Mouse (Mus musculus): ENCODE data around the gene Mgst1. TPM values are rescaled to one million over a fixed set of nuclear protein-coding genes. Genes with fewer than 3 reads are reported as not detected.

The Mgst1 gene
- total and polyA plus RNA-seq, 3 experiments = not detected

GRCm38 (mm10) chr6:138143450-138143849 is 3.3 kb downstream of the Mgst1 start:
- no peak for TF ChIP-seq TAL1 (conservative IDR thresholded peaks at IDR 0.05; ENCODE audit: low read depth, low read length)
- no peak for TF ChIP-seq GATA1 (IDR thresholded peaks at IDR 0.05; ENCODE audit: borderline replicate concordance, low read length)
- no peak for TF ChIP-seq GATA2 (IDR thresholded peaks at IDR 0.05; ENCODE audit: borderline replicate concordance, low read depth, low read length)
- Histone ChIP-seq H3K4me1 (ENCODE audit: insufficient read depth, low read depth, low read length) (no peaks in the 10 kb centered on the region), H3K9me3 (replicated peaks) (peaks cover 49% of the 10 kb centered on the region), H3K27me3 (ENCODE audit: insufficient read depth, low read length) (no peaks in the 10 kb centered on the region), H3K4me3 (ENCODE audit: low read depth, low read length) (no peak overlapping the region), H3K36me3 (replicated peaks) (no peaks in the 10 kb centered on the region)
- ATAC-seq (ENCODE audit: extremely low read depth, insufficient number of reproducible peaks, low FRiP score, poor library complexity, severe bottlenecking) (no peak), DNase-seq (ENCODE audit: low spot score) (no peak)

DNA sequence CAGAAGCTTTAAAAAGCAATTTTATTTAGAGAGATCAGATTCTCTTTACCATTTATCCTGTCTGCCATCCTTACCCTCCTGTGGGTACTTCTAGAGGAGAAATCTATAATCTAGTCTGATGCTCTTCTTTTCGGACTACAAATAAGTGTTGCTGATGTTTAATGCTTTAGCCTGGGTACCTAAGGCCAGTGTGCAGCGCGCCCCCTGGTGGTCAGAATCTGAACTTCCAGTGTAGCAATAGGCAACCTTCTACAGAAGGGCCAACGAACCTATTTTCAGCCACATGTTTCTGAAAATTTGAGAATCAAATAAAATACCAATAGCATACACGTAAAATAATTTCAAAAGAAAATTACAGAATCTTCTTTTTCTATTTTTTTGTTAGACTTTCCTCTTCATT is 13.0 kb downstream of the Mgst1 start:
- DNase-seq (ENCODE audit: low spot score) (no peak), ATAC-seq (ENCODE audit: extremely low read depth, insufficient number of reproducible peaks, low FRiP score, poor library complexity, severe bottlenecking) (no peak)
- no peak overlapping the region for H3K4me3 ChIP-seq (ENCODE audit: low read depth, low read length)
- H3K4me1 ChIP-seq (ENCODE audit: insufficient read depth, low read depth, low read length) = no peaks in the 10 kb centered on the region
- H3K9me3 ChIP-seq (replicated peaks) = peaks cover 35% of the 10 kb centered on the region
- no peak for TF ChIP-seq GATA2 (IDR thresholded peaks at IDR 0.05; ENCODE audit: borderline replicate concordance, low read depth, low read length)
- no peak for TF ChIP-seq TAL1 (conservative IDR thresholded peaks at IDR 0.05; ENCODE audit: low read depth, low read length)
- no peak for TF ChIP-seq POLR2AphosphoS5 (IDR thresholded peaks at IDR 0.05; ENCODE audit: insufficient replicate concordance, low read depth, low read length)
- TF ChIP-seq GATA1 (IDR thresholded peaks at IDR 0.05; ENCODE audit: borderline replicate concordance, low read length) = no peak
- no peak for TF ChIP-seq CTCF (IDR thresholded peaks at IDR 0.05; ENCODE audit: low read depth, low read length)
- H3K36me3 ChIP-seq (replicated peaks) = no peaks in the 10 kb centered on the region
- H3K27me3 ChIP-seq (ENCODE audit: insufficient read depth, low read length) = no peaks in the 10 kb centered on the region

- Histone ChIP-seq H3K27me3 (ENCODE audit: insufficient read depth, low read length) (no peaks in the 10 kb centered on the region), H3K4me3 (ENCODE audit: low read depth, low read length) (no peak overlapping the region), H3K9me3 (replicated peaks) (peaks cover 26% of the 10 kb centered on the region), H3K36me3 (replicated peaks) (no peaks in the 10 kb centered on the region), H3K4me1 (ENCODE audit: insufficient read depth, low read depth, low read length) (no peaks in the 10 kb centered on the region)
- DNase-seq (ENCODE audit: low spot score) (no peak), ATAC-seq (ENCODE audit: extremely low read depth, insufficient number of reproducible peaks, low FRiP score, poor library complexity, severe bottlenecking) (no peak)
- TF ChIP-seq GATA2 (IDR thresholded peaks at IDR 0.05; ENCODE audit: borderline replicate concordance, low read depth, low read length) (no peak), CTCF (IDR thresholded peaks at IDR 0.05; ENCODE audit: low read depth, low read length) (no peak), GATA1 (IDR thresholded peaks at IDR 0.05; ENCODE audit: borderline replicate concordance, low read length) (no peak), POLR2AphosphoS5 (IDR thresholded peaks at IDR 0.05; ENCODE audit: insufficient replicate concordance, low read depth, low read length) (no peak), TAL1 (conservative IDR thresholded peaks at IDR 0.05; ENCODE audit: low read depth, low read length) (no peak)
Observed at GRCm38 (mm10) chr6:138163920-138164319, 23.8 kb downstream of the Mgst1 start.

GRCm38 (mm10) chr6:138171480-138172224 is 31.5 kb downstream of the Mgst1 start:
- no peaks in the 10 kb centered on the region for H3K4me1 ChIP-seq (ENCODE audit: insufficient read depth, low read depth, low read length)
- DNase-seq (ENCODE audit: low spot score) (no peak), ATAC-seq (ENCODE audit: extremely low read depth, insufficient number of reproducible peaks, low FRiP score, poor library complexity, severe bottlenecking) (no peak)
- H3K4me3 ChIP-seq (ENCODE audit: low read depth, low read length) = no peak overlapping the region
- no peaks in the 10 kb centered on the region for H3K27me3 ChIP-seq (ENCODE audit: insufficient read depth, low read length)
- no peak for TF ChIP-seq CTCF (IDR thresholded peaks at IDR 0.05; ENCODE audit: low read depth, low read length)
- TF ChIP-seq TAL1 (conservative IDR thresholded peaks at IDR 0.05; ENCODE audit: low read depth, low read length) = no peak
- TF ChIP-seq GATA1 (IDR thresholded peaks at IDR 0.05; ENCODE audit: borderline replicate concordance, low read length) = no peak
- TF ChIP-seq GATA2 (IDR thresholded peaks at IDR 0.05; ENCODE audit: borderline replicate concordance, low read depth, low read length) = no peak
- no peak for TF ChIP-seq POLR2AphosphoS5 (IDR thresholded peaks at IDR 0.05; ENCODE audit: insufficient replicate concordance, low read depth, low read length)
- peaks cover 24% of the 10 kb centered on the region for H3K9me3 ChIP-seq (replicated peaks)
- H3K36me3 ChIP-seq (replicated peaks) = no peaks in the 10 kb centered on the region

Other genes starting within 250 kb of the Mgst1 start
- gene Slc15a5, start 60.4 kb upstream of the Mgst1 start, total RNA-seq (2014; fragmentation: Nextera tagmentation) = not detected in 2 replicates
- gene Slc15a5, start 60.4 kb upstream of the Mgst1 start, total RNA-seq (2017) = 0.98 TPM in 1 of 2 replicates, not detected in the other
- gene Slc15a5, start 60.4 kb upstream of the Mgst1 start, polyA plus RNA-seq (2012) = not detected in 2 replicates

Measured in G1E (cell line).